Mouse (Mus musculus) c-Kit-positive CD71-negative TER-119-negative erythroid progenitor cells, embryonic 14.5 days (primary cell): ENCODE data around the gene Cep97.
"Not testable (repeated sequence)": the region's sequence is repeated elsewhere in the genome, so short reads cannot be mapped to it uniquely, and the experiment has no call there.

ENCODE experiments used
- DNase-seq: peaks from one replicate; pipeline ENCODE4 v3.0.0-alpha.2; 2013; ENCODE audit warnings: low read depth

Gene Cep97

DNA sequence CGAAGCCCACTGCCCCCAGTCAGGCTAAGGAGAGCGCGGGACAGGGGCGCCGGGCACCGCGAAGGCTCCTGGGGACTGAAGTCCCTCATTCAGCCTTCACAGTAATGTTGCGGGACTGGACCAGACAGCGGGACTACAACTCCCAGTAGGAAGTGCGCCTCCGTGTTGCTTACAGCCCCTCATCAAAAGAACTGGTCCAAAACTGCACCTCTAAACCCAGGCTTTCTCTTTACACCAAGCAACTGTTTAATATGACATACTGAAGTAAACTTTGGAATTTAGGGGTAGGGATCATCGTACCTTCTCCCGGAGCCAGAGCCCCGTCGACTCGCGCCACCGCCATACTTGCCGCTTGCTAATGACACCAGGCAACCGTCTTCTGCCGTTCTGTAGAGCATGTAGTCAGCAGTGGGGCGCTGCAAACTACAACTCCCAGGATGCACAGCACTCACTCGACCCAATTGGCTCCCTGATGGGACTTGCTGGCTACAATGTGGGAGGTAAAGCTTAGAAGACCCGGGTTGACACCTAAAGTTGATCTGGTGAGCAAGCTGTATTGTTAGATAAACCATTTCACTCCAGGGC lies at the start of gene Cep97:
Gene Cep97 (minus strand): TSS at position 403 of the 585 bp plus-strand sequence.
- DNase-seq = peak; percentile 82

DNA sequence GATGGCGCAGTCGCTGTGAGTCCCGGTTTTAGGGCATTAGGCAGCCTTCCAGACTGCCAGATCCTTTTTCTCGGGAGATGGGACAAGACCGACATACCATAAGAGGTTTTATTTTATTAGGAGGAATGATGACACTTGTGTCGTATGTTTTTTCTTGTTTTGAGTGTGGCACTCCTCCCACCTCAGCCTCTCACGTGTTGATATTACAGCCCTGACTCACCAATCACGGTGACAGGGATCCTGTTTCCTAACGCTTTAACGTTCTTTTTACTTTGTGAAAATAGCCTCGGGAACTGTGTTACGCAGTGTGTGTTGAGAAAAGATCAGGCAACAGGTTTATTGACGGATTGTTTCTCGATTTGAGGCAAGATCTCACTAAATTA lies 40.2 kb upstream of the Cep97 start:
- no peak for DNase-seq

DNA sequence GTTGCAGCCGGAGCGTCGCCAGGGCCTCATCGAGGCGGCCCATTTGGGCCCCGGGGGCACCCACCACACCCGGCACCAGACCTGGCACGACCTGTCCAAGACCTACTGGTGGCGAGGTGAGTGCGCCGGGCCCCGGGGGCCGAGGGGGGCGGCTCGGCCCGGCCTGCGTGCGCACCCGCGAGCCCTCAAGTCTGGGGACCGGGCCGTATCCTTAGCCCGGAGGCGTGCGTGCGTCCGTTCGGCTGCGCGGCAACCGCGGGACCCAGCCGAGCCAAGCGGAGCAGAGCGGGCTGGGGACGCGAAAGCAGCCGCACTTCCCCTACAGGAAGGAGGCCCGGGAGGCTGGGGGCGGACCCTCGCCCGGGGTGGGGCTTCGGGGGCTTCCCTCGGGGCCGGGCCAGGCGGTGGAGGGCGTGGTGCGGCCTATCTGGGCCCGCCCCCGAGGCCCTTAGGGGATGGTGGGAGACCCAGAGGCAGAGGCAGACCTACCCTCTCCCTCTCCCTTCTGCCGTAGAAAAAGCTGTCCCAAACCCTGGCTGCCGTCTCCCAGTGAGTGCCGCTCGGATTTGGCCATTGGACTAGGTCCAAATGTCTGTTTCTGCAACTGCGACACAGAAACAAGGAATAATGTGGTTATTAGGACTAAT lies 39.7 kb upstream of the Cep97 start:
- DNase-seq = peak; percentile 76

DNA sequence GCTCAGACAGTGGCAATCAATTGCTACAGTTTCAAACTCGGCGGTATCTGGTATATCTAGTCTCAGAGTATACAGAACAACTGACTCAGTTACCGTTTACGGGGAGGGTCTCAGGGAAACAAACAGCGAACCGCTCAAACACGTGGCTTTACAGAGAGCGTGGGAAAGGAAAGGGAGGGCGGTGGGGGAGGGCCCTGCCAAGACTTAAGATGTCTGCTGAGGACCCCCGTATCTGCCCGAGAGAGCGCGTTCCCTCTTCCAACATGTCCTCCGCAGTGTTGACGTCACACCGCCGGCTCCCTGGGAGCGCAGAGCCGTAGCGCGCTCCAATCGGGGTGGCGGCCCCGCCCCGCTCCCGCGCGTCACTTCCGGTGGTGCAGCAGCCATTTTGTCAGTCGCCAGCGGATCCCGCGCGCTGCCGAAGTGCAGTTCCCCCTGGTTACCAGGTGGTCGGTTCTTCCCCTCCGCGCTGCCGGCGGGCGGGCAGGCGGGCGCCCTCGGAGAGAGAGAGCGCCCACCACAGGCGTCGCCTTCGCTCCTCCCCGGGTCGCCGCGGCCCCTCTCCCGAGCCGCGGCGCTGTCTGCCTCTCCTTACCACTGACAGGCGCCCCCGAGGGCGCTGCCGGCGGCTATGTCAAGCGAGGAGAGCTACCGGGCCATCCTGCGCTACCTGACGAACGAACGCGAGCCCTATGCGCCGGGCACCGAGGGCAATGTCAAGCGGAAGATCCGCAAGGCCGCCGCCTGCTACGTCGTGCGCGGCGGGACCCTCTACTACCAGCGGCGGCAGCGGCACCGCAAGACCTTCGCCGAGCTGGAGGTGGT lies 39.0 kb upstream of the Cep97 start, which contains the start of gene Zbtb11:
Gene Zbtb11 (plus strand): TSS at position 453 of the 825 bp plus-strand sequence.
- peak; percentile 99 for DNase-seq

DNA sequence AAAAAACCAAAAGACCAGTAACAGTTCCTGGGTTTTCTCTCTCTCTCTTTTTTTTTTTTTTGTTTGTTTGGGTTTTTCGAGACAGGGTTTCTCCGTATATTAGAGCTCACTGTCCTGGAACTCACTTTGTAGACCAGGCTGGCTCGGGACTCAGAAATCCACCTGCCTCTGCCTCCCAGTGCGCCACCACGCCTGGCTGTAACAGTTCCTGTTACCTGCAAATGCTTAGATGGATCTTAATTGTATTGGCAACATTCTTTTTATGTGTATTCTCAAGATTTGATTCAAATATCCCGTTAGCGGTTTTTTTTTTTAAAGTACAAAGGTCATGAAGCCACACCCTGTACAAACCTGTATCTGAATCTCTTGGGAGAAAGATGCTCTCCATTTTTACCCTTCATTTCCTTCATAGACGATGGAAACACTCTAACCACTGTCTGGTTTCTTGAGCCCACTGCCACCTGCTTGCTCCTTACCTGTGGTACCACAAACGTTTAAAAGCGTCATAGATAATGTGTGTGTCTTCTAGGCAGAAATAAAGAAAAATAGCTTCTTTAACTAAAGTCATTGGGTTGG lies 38.1 kb upstream of the Cep97 start:
- no peak for DNase-seq

DNA sequence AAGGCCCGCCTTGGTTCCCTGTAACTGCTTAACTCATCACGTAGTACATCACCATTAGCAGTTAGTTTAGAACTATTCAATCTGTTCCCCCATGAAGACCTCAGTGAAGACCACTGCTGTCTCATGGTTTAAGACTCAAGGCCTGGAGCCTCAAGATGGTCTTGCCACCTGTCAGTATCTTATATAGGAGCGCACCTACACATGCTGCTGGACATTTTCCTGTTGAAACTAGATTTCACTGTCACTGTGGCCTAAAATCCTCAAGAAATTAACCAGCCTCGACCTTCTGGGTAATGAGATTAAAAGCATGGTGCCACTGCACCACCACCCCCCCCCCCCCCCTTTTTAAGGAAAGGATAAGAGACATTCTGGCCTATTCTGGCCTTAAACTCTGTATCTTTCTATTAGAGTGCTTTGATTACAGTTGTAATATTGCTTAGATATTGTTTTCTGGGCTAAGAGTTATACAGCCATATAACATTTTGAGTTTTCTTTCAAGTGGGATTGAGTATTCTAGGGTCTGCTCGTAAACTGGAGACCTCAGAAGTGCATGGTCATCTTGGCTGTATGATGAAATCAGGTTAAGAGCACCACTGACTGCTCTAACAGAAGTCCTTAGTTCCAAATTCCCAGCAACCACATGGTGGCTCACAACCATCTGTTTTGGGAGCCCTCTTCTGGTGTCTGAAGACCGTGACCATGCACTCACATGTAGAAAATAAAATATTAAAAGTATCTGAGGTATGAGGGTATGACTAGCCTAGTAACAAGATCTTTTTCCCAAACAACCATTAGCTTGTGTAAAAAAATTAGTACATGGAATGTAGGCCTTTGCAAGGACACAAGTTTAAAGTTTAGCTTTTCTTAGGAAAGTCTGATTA lies 37.3 kb upstream of the Cep97 start:
- DNase-seq = no peak

DNA sequence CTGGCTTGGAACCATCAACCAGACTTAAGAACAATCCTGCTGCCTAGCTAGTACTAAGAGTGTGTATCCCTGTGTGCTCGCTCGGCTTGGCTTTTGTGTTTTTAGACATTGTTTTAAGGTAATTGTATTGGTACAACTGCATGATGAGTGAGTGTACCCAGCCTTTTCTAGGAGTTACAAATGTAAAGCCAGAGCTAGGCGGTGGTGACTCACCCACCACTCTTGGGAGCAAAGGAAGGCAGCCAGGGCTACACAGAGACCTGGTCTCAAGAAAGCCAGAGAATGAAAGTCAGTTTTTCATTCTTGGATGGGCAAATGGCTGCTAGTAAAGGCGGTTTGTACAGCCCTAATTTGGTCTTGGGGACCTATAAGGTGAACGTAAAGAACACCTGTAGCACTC lies 35.8 kb upstream of the Cep97 start:
- DNase-seq = no peak

DNA sequence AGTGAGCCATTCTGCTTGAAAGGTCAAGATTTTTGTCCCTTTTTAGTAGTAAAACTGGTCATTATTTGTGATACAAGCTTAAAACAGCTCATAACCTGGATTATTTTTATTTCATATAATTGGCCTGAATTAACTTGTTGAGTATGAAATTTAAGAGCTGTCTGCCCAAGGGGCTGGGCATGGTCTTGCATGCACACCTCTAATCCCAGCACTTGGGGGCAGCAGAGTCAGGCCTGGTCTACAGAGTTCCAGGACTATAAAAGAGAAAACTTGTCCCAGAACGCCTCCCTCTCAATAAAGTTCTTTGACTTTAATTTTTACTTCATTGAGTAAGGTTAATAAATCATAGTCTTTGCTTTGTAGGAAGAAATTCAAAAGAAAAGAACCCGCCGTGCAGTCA lies 34.5 kb upstream of the Cep97 start:
- no peak for DNase-seq

DNA sequence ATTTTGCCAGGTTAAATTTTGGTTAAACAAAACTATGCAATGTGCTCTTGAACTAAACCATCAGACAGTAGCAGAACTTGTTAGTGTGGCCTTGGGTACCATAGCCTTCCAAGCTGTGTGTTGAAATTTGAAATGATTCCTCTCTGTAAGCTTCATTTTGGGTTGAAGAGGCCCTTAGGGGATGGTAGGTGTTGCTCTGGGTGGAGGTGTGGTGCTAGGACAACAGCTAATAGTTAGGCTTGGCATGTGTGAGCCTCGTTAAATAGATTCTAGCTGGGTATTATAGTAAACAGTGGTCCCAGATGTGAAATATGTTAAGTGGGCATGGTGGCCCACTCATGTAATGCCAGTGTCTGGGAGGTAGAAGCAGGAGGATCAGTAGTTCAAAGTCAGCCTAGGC lies 32.6 kb upstream of the Cep97 start:
- no peak for DNase-seq

DNA sequence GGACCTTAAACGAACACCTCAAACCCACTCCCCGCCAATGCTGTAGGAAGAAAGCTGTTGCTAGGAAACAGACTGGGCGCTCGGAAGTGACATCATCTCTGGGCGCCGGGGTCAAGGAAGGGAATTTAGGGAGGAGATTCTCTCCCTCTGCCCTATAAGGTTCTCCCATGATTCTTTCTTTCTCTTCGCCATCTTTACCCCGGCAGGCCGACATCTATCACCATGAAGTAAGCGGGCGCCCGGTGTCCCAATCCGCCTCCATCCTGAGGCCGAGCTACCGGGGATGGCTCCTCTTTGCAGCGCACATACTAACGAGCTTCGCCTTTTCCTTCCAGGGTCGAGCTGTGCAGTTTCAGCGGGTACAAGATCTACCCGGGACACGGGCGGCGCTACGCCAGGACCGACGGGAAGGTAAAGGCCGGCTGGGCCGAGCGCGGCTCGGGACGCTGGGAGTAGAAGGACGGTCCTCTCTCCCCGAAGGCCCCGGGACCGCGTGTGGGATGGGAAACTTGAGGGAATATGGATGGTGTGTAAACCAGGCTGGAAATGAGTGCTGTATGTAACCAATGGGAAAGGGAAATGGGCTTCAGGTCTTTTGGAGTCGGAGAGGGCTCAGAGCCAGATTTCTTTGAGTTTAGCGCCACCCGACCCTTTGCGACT lies 31.7 kb upstream of the Cep97 start, which contains the start of gene Rpl24:
Gene Rpl24 (plus strand): TSS at position 64 of the 660 bp plus-strand sequence.
- DNase-seq = peak; percentile 87

DNA sequence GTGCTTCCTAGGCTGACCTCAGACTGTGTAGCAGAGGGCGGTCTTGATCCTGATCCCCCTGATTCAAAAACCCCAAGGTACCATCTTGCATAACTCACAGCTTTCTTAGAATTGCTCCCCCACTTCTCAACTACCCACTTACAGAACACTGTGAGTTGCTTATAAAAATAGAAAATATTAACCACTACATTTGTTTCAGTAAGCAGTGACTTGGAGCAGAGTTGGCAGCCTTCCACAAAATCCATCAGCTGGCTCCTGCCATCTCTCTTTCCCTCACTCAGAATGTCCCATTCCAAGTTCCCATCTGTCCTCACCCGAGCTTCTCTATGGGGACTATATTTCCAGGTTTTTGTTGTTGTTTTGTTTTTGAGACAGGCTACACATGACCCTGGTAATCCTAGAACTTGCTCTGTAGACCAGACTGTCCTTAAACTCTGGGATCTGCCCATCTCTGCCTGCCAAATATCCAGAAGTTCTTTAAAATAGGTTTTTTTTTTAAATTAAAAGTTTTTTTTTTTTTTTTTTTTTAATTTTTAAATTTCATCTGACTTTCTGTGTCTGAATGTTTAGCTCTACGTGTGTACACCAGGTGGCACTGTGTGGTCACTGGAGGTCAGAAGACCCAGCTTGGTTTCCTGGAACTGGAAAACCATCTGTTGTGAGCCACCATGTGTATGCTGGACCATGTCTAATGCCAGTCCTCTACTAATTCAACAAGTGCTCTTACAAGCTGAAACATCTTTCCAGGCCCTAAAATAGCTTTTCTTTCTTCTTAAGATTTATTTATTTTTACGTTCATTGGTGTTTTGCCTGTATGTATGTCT lies 29.7 kb upstream of the Cep97 start:
- no peak for DNase-seq

DNA sequence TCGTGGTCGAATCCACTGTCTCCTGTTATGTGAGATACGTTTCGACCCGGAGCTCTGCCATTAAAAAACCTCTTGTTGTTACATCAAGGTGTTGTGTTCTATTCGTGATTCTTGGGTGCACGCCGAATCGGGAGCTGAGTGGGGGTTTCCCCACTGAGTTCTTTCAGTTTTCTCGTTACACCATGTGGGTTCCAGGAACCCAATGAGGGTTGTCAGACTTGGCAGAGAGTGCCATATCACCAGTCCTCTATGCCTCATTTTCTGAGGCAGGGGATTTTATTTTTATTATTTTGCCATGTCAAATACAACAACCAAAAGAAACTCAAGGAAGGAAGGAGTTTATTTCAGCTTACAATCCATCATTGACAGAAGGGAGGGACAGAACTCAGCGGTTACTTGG lies 28.4 kb upstream of the Cep97 start:
- DNase-seq = not testable (repeated sequence)

DNA sequence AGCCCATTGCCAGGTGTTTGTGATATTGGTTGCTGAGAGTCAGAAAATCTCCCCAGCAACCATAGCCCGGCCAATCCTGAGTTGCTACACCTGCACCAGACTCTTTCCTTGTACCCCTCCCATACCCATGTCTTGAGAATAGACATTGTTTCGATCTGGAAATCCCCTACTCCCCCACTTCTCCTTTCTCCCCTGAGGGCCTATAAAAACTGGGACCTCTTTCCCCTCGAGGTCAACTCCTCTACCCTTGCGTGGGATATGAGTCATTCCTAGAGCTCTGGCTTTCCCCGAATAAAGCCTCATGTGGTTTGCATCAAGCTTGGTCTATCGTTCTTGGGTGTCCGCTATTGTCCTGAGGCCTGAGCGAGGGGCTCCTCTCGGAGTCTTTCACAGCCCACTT lies 19.5 kb upstream of the Cep97 start:
- DNase-seq = not testable (repeated sequence)

DNA sequence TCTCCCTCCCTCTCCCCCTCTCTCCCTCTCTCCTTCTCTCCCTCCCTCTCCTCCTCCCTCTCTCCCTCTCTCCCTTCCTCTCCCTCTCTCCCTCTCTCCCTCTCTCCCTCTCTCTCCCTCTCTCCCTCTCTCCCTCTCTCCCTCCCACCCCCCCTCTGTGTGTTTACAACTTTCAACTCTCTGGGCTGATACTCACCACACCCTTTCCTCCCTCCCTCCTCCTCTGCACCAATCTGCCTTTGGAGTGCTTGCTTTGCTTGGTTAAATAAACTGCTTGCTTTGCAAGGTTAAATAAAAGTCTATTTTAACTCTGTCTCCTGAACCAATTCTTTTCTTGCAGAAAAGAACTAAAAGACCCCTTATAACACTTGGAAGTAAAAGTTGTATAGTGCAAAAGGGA lies 18.1 kb upstream of the Cep97 start:
- no peak for DNase-seq

DNA sequence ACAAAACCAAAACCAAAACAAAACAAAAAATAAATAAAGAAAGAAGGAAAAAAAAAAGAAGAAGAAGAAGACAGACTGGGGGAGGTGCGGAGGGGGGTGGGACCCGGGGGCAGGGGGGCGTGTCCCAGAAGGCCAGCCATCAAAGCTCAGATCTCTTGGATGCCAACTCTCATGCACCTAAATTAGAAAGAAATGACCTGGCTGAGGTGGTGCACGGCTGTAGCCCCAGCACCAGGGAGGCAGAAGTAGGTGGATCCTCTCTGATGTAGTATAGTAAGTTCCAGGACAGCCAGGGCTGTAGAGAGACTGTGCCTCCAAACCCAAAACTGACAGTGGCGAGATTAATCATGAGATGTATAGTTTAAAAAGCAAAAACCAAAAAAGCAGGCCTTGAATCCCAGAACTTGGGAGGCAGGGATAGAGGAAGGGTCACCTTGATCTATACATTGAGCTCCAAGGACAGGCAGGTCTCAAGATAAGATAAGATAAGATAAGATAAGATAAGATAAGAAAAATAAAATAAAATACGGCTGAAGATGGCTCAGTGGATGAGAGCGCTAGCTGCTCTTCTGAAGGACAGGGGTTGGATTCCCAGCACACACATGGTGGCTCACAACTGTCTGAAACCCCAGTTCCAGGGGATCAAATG lies 17.1 kb upstream of the Cep97 start:
- DNase-seq = no peak

DNA sequence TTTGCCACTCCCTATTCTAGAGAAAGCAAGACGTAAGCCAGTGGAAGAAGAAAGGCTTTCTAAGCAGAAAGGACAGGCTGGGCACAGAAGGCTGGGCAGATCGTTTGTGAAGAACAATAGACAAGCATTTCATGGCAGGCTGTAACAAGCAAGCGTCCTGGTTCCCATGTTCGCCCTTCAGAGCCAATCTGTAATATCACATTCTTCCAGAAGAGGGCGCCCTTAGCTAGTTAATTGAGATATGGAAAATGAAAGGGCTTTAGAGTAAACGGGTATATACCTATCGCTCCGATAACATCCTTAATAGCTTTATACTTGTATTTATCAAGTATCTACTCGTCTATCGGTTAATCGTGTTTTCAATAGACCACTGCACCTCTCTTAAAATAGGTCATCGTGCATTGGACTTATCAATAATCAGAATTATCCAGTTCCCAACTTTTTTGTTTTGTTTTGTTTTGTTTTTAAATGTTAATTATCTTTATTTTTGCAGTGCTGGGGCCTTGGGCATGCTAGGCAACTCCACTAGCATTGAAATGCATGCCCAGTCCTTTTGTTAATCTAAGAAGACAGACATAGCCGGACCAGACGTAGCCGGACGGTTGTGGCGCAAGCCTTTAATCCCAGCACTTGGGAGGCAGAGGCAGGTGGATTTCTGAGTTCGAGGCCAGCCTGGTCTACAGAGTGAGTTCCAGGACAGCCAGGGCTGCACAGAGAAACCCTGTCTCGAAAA lies 16.5 kb upstream of the Cep97 start:
- DNase-seq = peak; percentile 97

DNA sequence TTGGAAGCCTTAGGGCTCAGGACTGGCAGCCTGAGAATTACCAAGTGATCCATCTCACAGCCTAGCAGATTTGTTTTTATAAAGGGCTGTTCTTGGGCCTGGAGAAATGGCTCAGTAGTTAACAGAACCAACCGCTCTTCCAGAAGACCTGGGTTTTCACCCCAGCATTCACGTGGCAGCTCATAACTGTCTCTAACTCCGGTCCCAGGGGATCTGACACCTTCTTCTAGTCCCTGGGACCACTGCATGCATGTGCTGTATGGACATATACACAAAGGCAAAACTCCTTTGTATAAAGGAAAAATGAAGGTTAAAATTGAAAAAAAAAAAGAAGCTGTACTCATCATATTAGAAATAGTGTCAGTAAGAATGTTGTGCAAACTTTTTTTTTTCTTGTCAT lies 15.8 kb upstream of the Cep97 start:
- DNase-seq = no peak

DNA sequence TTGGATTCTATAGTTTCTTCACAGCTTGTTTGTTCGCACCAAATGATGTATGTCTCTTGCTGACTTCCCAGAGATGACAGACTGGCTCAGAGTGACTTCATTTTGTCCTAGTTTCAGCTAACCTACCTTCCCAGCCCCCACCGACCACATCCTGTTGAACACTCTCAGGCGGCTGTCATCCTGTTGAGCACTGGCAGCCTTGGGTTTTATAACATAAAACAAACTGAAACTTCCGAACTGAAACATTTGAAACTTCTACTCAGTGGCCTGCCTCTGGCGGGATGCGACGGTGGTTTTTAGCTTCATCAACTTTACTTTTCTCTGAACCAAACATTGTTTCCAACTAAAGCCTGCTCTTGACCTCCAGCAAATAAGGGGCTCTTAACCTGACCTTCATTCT lies 14.3 kb upstream of the Cep97 start:
- DNase-seq = no peak

DNA sequence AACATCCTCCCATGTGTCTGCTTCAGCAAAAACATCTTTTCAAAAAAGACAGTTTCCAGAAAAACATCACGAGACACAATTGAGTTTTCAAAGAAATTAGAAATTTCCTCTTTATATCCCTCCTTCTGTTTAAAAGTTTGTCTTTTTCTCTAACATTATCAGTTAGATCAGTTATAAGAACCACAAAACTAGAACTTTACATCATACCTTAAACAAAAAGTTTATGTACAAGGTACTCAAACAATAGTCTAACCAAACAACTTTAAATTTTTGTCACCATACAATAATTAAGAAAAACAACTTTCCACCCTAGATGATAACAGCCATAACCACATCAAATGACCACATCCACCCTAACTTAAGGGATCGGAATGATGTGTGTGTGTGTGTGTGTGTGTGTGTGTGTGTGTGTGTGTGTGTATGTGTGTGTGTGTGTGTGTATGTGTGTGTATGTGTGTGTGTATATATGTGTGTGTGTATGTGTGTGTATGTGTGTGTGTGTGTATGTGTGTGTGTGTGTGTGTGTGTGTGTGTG lies 13.3 kb upstream of the Cep97 start:
- not testable (repeated sequence) for DNase-seq
